Mouse (Mus musculus): ENCODE data around the gene Cfap61. TPM values are rescaled to one million over a fixed set of nuclear protein-coding genes. Genes with fewer than 3 reads are reported as not detected.

Gene Cfap61
- total and polyA plus RNA-seq, 3 experiments = 0.13 TPM; not detected in 2

DNA sequence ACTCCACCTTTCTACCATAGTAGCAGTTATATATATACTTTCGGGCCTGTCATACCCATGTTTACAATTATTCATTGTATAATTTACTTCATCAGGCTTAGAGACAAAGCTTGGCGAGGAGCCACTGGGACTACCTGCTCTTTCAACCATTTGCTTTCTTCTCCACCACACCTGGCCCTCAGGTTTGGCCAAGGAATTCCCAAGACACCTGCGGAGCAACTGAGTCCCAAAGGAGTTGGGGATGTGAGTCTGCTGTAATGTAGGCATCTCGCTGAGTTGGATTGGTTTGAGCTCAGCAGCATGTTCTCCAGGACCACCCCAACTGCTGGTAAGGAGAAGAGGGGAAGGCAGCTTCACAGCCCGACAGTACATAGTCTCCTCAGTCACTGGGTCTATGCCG, 32.7 kb upstream of the Cfap61 start, which contains the start of gene Naa20:
Gene Naa20, plus strand, starts transcription at position 239 of the 400 bp plus-strand sequence.
- TF ChIP-seq MYB (IDR thresholded peaks at IDR 0.05; ENCODE audit: low read depth, low read length) (no peak), KAT2A (conservative IDR thresholded peaks at IDR 0.05; ENCODE audit: low read depth, low read length) (no peak), POLR2AphosphoS2 (IDR thresholded peaks at IDR 0.05; ENCODE audit: low read length) (no peak), UBTF (IDR thresholded peaks at IDR 0.05; ENCODE audit: borderline replicate concordance, insufficient read depth, low read depth, low read length) (no peak), E2F4 (IDR thresholded peaks at IDR 0.05; ENCODE audit: borderline replicate concordance, low read depth, low read length) (no peak), ZKSCAN1 (IDR thresholded peaks at IDR 0.05; ENCODE audit: low read depth, low read length) (no peak), ZNF384 (IDR thresholded peaks at IDR 0.05; ENCODE audit: low read depth, low read length) (no peak), ZC3H11A (IDR thresholded peaks at IDR 0.05; ENCODE audit: low read depth, low read length) (no peak), TAL1 (IDR thresholded peaks at IDR 0.05; ENCODE audit: low read length) (no peak), POLR2A (IDR thresholded peaks at IDR 0.05; ENCODE audit: control insufficient read depth in 1 of 2, insufficient read depth in 1 of 2, low read depth in 1 of 2, low read length in 2 of 2, poor library complexity in 1 of 2) (no peak), EP300 (IDR thresholded peaks at IDR 0.05; ENCODE audit: low read depth in 1 of 2, low read length in 2 of 2) (no peak), TCF12 (IDR thresholded peaks at IDR 0.05; ENCODE audit: low read depth, low read length) (no peak), CHD1 (IDR thresholded peaks at IDR 0.05; ENCODE audit: low read depth, low read length) (no peak), RCOR1 (IDR thresholded peaks at IDR 0.05; ENCODE audit: low read depth, low read length) (no peak), ELF1 (IDR thresholded peaks at IDR 0.05; ENCODE audit: low read depth, low read length) (no peak)
- no peak for DNase-seq (ENCODE audit: low read depth, low spot score)
- Histone ChIP-seq H3K9ac (ENCODE audit: control insufficient read depth, low read depth, low read length, poor library complexity, severe bottlenecking) (peak within 1 kb of the TSS; percentile 46; the same call in 1 of the 2 replicates), H3K79me2 (ENCODE audit: control insufficient read depth, insufficient read depth, low read length, poor library complexity) (peaks cover 31% of the 10 kb centered on the region), H3K36me3 (ENCODE audit: control insufficient read depth in 1 of 2, insufficient read depth in 2 of 2, low read length in 2 of 2) (peaks cover 0 to 14% of the 10 kb centered on the region in 2 experiments; a peak in 2 of 4 replicates), H3K27me3 (ENCODE audit: control insufficient read depth in 1 of 2, insufficient read depth in 2 of 2, low read length in 2 of 2) (no peaks in the 10 kb centered on the region), H3K9me3 (replicated peaks; ENCODE audit: insufficient read depth, low read length) (no peaks in the 10 kb centered on the region), H3K4me1 (ENCODE audit: control insufficient read depth in 1 of 2, insufficient read depth in 2 of 2, low read length in 2 of 2) (peaks cover 2 to 8% of the 10 kb centered on the region in 2 experiments; a peak in 3 of 4 replicates), H3K27ac (ENCODE audit: control insufficient read depth, low read depth, low read length) (no peak within 1 kb of the TSS), H3K4me3 (ENCODE audit: control insufficient read depth in 1 of 2, insufficient read depth in 1 of 2, low read depth in 2 of 2, low read length in 2 of 2) (peak within 1 kb of the TSS; percentile 67 to 97)

DNA sequence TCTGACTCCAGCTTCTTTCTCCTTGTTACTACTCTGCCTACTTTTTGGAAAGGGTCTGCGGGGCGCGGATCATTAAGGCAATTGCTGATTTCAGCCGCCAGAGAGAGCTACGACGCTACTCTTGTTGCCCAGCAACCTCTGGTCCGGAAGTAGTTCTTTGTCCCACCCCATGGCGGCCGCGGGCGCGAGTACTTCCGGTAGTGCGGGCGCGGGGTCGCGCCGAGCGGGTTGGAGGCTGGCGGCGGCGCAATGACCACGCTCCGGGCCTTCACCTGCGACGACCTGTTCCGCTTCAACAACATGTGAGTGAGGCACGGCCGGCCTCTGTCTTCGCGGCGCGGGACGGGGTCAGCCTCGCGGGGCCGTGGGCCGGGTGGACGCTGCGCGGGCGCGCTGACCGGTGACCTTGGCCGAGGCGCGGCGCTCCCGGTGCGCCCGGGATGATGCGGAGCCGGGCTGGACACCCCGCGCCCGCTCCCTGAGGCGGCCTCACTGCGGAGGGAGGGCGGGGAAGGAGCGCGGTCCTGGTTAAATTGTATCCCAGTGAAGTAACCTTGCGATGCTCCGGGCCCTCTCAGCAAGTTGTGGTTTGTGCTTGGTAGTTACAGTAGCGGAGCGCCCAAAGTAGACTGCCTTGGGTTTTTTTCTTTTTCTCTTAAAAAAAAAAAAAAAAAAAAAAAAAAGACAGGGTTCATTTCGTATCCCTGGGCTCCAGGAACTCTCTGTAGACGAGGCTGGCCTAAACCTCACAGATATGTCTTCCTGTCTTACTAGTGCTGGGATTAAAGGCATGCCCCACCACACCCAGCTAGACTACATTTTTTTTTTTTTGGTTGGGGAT, 31.3 kb upstream of the Cfap61 start:
- H3K36me3 ChIP-seq (ENCODE audit: control insufficient read depth in 1 of 2, insufficient read depth in 2 of 2, low read length in 2 of 2) = peaks cover 1 to 14% of the 10 kb centered on the region in 2 experiments; a peak in 2 of 4 replicates
- peaks cover 2 to 8% of the 10 kb centered on the region in 2 experiments; a peak in 3 of 4 replicates for H3K4me1 ChIP-seq (ENCODE audit: control insufficient read depth in 1 of 2, insufficient read depth in 2 of 2, low read length in 2 of 2)
- peak; percentile 81; the same call in 1 of the 2 replicates for TF ChIP-seq KAT2A (conservative IDR thresholded peaks at IDR 0.05; ENCODE audit: low read depth, low read length)
- TF ChIP-seq TCF12 (IDR thresholded peaks at IDR 0.05; ENCODE audit: low read depth, low read length) = peak; percentile 13; the same call in 1 of the 2 replicates
- TF ChIP-seq ZKSCAN1 (IDR thresholded peaks at IDR 0.05; ENCODE audit: low read depth, low read length) = no peak
- TF ChIP-seq RCOR1 (IDR thresholded peaks at IDR 0.05; ENCODE audit: low read depth, low read length) = no peak
- TF ChIP-seq POLR2AphosphoS5 (IDR thresholded peaks at IDR 0.05; ENCODE audit: borderline replicate concordance, low read depth, low read length) = no peak
- TF ChIP-seq MYC (IDR thresholded peaks at IDR 0.05; ENCODE audit: low read depth, low read length) = 0 out of 2 replicates have a peak, but pooled peaks have one; percentile 49
- TF ChIP-seq NRF1 (IDR thresholded peaks at IDR 0.05; ENCODE audit: insufficient read depth, low read depth, low read length, poor library complexity, severe bottlenecking) = no peak
- peak; percentile 80 for TF ChIP-seq ZNF384 (IDR thresholded peaks at IDR 0.05; ENCODE audit: low read depth, low read length)
- peak; percentile 30 for TF ChIP-seq RAD21 (IDR thresholded peaks at IDR 0.05; ENCODE audit: low read depth, low read length)
- TF ChIP-seq USF1 (IDR thresholded peaks at IDR 0.05; ENCODE audit: low read depth, low read length) = no peak
- TF ChIP-seq SMC3 (IDR thresholded peaks at IDR 0.05; ENCODE audit: low read depth, low read length) = peak; percentile 24; the same call in 1 of the 2 replicates
- TF ChIP-seq SIN3A (IDR thresholded peaks at IDR 0.05; ENCODE audit: low read length) = peak; percentile 97
- peak; percentile 88 for TF ChIP-seq MXI1 (IDR thresholded peaks at IDR 0.05; ENCODE audit: low read depth, low read length)
- peak; percentile 73 to 79; a peak in 3 of 4 replicates for TF ChIP-seq POLR2A (IDR thresholded peaks at IDR 0.05; ENCODE audit: control insufficient read depth in 1 of 2, insufficient read depth in 1 of 2, low read depth in 1 of 2, low read length in 2 of 2, poor library complexity in 1 of 2)
- no peak; the same call in 1 of the 2 replicates for TF ChIP-seq ZMIZ1 (IDR thresholded peaks at IDR 0.05; ENCODE audit: low read depth, low read length)
- TF ChIP-seq ELF1 (IDR thresholded peaks at IDR 0.05; ENCODE audit: low read depth, low read length) = peak; percentile 78
- no peak for TF ChIP-seq BHLHE40 (IDR thresholded peaks at IDR 0.05; ENCODE audit: borderline replicate concordance, low read depth, low read length)
- no peak for TF ChIP-seq EP300 (IDR thresholded peaks at IDR 0.05; ENCODE audit: low read depth in 1 of 2, low read length in 2 of 2)
- TF ChIP-seq ZC3H11A (IDR thresholded peaks at IDR 0.05; ENCODE audit: low read depth, low read length) = no peak
- TF ChIP-seq NELFE (IDR thresholded peaks at IDR 0.05; ENCODE audit: low read depth, low read length) = peak; percentile 80

More for the DNA sequence above, 31.3 kb upstream of the Cfap61 start:
- H3K79me2 ChIP-seq (ENCODE audit: control insufficient read depth, insufficient read depth, low read length, poor library complexity) = peaks cover 34% of the 10 kb centered on the region
- peak overlapping the region; percentile 96 for H3K9ac ChIP-seq (ENCODE audit: control insufficient read depth, low read depth, low read length, poor library complexity, severe bottlenecking)
- no peaks in the 10 kb centered on the region for H3K27me3 ChIP-seq (ENCODE audit: control insufficient read depth in 1 of 2, insufficient read depth in 2 of 2, low read length in 2 of 2)
- peak overlapping the region; percentile 67 to 97 for H3K4me3 ChIP-seq (ENCODE audit: control insufficient read depth in 1 of 2, insufficient read depth in 1 of 2, low read depth in 2 of 2, low read length in 2 of 2)
- peak overlapping the region; percentile 51 for H3K27ac ChIP-seq (ENCODE audit: control insufficient read depth, low read depth, low read length)
- H3K9me3 ChIP-seq (replicated peaks; ENCODE audit: insufficient read depth, low read length) = no peaks in the 10 kb centered on the region
- peak; percentile 90 for DNase-seq (ENCODE audit: low read depth, low spot score)

Data from MEL (cell line).